Mouse (Mus musculus) mouse trophoblast stem cell (cell line): ENCODE data around the gene Gm45062.

Experiments
- in situ Hi-C, 2 experiments: fragments of 300-500 bp; cut with MseI, MboI; formaldehyde crosslinking; loops; 2 replicates in 1 of 2; 3 replicates in 1 of 2; pipeline ENCODE4 v1.15.1; 2025

Gm45062 gene

DNA sequence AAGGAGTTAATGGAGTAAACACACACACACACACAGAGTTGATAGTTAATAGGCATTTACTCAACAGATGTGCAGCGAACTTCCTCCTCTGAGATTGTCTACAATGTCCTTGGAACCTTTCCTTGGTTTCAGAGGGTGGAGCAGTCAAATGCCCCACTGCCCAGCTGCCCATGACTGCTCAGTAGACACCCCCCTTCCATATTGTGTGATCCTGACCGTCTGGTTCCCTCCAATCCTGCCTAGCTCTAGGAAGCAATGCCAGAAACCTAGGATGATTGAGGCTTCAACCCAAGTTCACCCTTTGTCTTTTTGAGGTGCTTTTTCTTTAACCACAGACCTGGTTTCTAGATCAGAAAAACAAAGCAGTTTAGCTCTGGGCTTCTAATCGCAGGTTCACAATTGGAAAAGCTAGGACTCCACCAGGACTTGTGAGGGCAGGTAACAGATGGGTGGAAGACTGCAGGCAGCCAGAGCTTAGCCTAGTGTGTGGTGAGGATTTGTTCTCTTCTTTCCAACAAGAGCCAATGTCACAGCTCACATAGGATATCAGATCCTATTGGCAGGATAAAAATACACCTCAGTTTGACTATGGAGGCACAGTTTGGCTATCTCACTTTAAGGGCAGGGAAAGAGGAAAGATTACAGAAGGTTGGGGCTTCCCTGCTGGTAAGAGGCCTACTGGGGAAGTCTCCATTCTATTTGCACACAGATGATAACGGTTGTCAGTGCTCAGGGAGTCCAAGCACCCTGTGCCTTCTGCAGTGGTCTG, 360.5 kb downstream of the Gm45062 start:
- in situ Hi-C loops: no loop called here

DNA sequence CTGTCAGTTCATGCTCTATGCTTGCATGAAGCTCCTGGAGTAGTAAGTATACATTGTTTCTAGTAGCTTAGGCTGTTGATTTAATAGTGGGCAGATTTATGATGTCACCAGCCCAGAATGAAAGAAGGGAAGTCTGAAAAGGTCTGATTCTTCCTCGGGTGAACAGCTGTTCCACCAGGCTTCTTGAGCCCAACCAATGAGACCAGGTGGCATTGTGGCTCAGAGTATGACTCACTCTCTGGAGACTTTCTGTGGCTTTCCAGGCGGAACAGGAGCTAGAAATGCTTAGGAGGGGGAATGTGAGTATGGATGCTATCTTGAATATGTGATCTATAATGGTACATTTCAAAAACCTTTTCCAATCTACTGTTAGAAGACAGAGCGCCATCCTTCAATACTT, 363.8 kb downstream of the Gm45062 start:
- in situ Hi-C loops: no loop called here

DNA sequence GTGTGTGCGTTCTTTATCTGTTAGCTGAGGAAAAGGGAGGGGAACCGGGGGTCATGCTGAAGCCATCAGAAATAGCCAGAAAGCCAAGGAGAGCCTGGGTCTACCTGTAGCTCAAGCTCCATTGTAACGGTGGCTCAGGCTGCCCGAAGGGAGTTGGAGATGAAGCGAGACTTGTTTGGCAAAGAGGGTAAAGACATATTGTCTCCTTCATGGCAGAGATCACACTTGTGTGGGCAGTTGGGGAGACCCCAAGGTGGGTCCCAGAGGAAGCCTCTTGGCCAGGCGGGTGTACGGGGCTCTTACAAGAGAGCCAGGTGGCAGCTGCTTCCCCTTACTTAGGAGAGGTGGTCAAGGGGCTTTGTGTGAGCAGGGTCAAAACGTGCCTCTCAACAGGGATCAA, 369.0 kb downstream of the Gm45062 start:
- in situ Hi-C loops: no loop called here

DNA sequence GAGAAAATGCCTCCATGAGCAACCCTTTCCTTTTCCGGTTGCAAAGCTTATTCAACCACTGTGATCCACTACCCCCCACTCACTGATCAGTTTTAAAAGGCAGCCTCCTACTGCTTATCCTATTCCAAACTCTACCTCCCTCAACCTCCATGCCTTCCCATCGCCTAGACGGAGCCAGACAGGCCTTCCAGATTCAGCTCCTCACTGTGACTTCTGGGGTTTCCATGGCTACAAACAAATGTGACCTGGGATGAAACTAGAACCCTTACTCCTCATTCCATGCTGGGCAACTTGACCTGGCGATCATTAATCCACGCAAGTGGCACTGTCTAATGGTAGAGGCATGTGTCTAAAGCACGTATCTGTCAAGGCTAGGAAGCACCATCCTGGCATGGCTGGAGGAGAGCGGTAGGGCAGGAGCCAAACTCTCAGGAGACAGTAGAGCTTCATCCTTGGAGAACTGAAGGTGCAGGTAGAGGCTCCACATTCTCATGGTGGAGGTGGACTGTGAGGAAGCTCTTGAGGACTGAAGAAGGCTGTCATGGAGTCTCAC, 369.5 kb downstream of the Gm45062 start:
- in situ Hi-C loops: no loop called here

DNA sequence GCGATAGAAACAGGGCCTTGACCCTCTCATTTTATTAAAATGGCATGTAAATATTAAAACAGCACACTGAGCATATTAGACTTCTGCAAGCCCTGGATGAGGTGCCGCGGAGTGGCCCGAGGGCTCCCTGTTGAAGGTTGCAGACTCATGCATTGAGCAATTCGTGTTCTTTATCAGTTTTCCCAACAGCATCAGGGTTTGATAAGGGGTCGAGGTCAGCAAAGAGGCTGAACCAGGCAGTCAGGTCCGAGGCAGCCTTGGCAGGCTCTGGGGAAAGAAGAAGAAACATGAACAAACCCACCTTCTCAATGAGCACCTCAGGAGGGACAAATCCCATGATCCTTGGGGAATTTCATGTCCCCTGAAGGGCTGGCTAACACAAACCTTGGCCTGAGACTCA, 371.3 kb downstream of the Gm45062 start:
- in situ Hi-C loops: no loop called here

DNA sequence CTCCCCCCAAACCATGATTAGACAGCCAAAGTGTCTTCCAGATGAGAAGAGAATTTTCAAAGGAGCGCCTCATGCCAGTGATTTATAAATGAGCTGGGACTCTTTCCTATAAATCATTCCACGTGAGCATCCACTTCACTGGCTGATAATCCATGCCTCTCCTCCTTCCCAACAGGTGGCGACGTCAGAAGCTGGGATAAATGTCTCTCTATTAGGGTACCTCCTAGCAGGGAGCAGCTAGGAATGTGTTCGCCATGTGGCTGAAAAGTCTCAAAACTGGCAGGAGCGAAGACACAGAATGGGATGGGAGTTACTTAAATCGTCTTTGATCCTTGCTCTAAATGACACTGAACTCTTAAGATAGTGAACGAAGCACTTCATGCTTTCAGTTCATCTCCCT, 372.1 kb downstream of the Gm45062 start:
- in situ Hi-C loops: no loop called here

DNA sequence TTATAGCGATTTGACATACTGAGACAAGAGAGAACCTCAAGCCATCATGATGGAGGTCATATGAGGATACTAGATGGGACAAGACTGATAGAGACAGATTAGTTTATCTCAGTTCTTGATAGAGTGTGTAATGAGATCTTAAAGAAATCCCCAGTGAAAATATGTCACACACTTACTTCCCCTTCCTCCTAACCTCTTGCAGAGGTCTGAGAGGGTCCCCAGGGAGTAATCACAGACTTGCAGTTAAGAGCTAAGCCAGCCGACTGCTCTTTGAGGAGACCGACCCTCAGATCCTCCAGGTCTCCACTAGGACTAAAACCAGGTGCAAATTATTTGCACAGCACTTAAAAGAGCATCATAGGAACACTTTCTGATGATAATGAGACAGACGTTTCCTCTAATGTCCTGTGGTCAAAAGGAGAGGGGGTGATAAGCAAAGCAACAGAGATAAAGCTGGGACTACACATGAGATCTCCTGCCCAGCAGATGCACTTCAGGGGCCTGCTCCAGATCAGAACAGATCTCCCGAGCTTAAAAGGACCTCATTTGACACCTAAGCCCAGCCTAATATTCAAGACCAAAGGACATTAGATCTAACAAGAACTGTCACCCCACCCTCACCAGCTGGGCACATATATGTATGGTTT, 372.9 kb downstream of the Gm45062 start:
- in situ Hi-C loops: no loop called here

DNA sequence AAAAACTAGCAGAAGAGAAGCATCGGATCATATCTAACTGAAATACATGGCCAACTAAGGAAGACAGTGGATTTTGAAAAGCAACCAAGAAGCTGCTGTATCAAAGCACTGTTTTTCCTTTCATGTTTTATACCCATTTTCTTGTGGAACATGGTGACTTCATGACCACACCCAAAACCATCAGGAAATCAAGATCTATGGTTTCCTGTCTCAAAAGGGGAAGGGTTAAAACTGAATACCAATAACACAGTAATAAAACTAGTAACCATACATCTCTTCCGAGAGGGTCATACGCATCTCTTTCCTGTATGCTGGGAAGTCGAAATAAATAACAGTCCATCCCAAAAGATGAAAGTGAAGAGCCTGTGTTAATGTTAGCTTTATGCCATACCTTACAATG, 373.5 kb downstream of the Gm45062 start:
- in situ Hi-C loops: no loop called here

DNA sequence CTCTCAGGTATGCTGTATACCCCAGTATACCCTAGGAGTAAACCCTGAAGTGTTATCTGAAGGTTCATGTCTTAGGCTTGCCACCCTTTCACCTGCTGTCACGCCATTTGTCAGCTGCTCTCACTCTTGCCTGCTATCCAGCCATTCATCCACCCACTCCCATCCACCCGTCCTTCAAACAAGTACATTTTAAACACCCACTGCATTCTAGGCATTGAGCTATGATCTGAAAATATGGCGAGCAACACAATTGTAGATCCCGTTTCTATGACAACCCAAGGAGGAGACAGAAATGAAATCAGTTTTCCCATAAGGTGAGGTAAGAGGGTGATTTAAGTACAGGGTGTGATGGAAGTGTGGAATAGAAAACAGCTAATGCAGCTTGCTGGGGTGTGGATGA, 378.9 kb downstream of the Gm45062 start:
- in situ Hi-C loops: no loop called here

DNA sequence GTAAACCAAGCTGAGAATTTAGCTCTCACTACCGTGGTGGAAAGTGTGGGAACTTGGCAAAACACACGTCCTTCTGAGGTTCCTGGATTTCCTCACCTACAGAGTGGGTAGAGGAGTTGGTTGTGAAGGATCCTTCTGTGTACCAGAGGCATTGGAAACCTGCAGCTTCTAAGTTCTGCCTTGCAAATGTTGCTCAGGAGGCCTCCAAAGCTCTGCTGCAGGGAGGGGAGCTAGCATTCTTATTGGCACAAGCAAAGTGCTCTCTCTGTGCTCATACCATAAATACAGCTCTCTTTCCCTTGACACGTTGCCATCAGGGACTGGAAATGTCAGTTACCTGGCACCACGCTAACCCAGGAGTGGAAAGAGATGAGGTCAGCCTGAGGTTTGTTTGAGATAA, 379.6 kb downstream of the Gm45062 start:
- in situ Hi-C loops: no loop called here

DNA sequence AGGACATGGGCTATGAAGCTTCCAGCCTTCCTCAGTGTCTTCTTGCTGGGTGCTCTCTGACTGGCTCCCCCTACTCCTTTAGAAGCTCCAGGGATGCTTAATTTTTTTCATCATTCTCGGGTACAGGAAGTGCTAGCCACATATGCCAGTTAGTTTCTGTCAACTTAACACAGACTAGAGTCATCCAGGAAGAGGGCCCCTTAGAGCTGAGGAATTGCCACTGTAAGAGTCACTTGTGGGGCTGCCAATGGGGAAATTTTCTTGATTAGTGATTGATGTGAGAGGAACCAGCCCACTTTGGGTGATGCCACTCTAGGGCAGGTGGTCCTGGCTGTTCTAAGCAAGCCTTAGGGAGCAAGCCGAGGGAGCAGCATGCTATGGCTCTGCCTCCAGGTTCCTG, 380.3 kb downstream of the Gm45062 start:
- in situ Hi-C loops: no loop called here

DNA sequence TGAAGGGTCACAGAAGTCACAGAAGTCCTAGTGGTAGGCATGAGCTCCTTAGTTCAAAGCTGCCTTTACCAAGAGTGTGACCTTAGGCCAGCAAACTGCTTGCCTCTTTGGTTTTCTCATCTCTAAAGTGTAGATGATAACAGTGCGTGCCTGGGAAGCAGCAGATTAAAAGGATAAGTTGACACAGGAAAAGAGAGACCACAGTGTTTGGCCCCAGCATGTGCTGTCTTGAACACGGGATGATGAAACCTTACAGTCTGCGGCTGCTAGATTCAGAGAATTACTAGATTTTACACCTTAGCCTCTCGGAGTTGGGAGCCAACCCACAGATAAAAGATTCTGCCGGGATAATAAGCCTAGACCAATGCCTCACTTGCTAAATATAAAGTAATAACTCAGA, 381.6 kb downstream of the Gm45062 start:
- in situ Hi-C loops: no loop called here

DNA sequence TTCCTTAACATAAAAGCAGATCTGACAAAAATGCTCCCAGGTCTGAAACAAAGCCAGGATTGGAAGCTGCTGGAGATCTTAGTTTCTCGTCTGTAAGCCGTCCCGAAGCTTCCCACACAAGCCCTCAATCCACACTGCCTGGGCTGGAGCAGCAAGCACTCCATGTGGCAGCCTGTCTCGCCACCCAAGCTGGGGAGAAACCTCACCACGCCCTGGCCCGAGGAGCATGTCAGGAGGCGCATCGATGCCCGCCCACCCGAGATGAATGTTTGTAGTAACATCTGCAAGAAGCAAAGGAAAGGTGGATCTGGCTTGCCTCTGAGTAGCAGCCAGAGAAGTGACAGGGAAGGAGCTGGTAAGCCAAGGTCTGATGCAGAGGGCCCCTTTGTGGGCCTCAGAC, 385.5 kb downstream of the Gm45062 start:
- in situ Hi-C loops: no loop called here

DNA sequence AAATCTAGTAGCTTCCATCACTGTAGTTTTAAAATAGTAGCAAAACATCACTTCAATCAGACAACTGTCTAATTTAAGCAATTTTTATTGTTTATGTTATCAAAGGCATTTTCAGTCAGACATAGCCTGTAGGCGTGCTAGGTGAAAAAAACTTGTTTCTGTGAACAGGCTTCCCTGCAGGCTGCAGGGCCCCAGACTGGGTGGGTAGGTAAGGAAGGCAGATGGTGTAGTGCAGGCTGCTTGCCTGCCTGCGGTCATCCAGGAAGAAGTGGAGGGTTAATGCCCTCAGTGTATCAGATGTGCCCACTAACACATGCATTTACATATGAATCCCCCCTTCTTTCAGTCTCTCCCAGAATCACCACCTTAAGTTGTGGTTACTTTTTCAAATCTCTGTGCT, 386.5 kb downstream of the Gm45062 start:
- in situ Hi-C loops: no loop called here
